Mouse (Mus musculus) liver, adult 2 months (tissue): ENCODE measurements at regions not wholly inside any gene's neighbourhood (a gene's known extent, or its start where the extent isn't known, plus 50 kb on each side); places are given as distances from the start of the nearest gene placed in this dataset.

Experiments used
- CTCF ChIP-seq: fragments of 200-500 bp; IDR thresholded peaks from 2 replicates; pipeline ENCODE4 v1.5.1; 2011; ENCODE audit warnings: low read depth, low read length, control low read depth
- POLR2A ChIP-seq: fragments of 200-500 bp; IDR thresholded peaks from 2 replicates; pipeline ENCODE4 v1.6.1; 2011; ENCODE audit warnings: low read length, control low read depth; ENCODE audit not compliant: insufficient read depth; ENCODE audit errors: extremely low read depth

DNA sequence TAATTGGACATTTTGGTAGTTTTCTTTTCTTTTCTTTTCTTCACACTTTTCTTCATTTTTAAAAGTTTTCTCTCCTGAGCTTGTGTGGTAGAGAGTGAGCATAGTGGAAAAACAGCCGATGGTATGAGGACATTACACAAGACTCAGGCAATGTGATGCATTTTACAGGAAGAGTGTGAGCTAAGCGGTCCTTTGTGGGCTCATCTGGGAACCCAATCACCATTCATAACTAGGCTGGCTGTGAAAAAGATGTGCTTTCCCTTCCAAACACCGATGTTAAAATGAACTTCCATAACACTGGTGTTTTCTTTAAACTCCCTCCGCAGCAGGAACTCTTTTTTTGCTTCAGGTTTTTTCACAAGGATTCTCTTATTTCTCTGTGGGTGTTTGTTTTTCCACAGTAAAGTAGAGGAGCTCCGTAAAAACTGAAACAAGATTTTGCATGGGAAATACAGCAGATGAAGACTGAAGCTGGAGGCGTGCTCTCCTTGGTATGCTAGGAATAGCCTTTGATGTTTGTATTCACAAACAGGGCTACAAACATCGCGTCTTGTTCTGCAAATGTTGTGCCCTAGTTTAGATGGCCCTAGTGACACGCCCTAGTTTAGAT is 92.8 kb upstream of the Ranbp3l start:
- TF ChIP-seq CTCF (no peak), POLR2A (no peak)
